ENCODE assay signal across 22 mouse cellular contexts in the genomic region with DNA sequence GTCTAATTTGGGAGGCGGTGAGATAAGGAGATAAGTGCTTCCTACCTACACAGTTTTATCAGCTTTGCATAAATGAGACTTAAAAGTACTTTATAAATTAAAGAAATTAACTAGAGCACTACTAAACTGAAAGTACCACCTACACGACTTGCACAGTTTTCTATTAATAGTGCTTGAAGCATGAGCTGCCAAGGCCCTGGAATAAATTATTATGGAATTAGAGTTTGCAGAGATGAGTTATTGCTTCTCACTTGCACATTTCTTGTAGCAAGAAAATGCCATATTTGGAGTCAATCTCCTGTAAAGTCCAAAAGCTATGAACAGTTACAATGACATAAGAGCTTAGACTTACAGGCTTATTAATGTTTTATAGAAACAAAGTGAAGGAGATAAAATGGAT.
DNase-seq lines count a peak whose midpoint lies in the region; ATAC-seq and TF ChIP-seq lines count a peak whose summit lies in the region.
"Had no signal": no experiment of that assay in that cellular context is flagged by ENCODE, and none has a peak within 500 bp of the region (broad histone marks: within the 10 kb centered on the region; RNA-seq: fewer than 3 reads in every experiment).

No protein-coding gene starts in this region.

- WGBS in forebrain, postnatal 0 days = 81% methylated on average over 2 of the region's 2 CpGs
- 89% methylated on average over 2 of the region's 2 CpGs for WGBS in forebrain, embryonic 11.5 days

- H3K36me3 ChIP-seq in forebrain, postnatal 0 days (ENCODE audit: insufficient read depth) = no peaks in the 10 kb centered on the region
- no peaks in the 10 kb centered on the region for H3K36me3 ChIP-seq in forebrain, embryonic 11.5 days (ENCODE audit: control insufficient read depth, insufficient read depth, low read length)
- H3K36me3 ChIP-seq: embryonic facial prominence, embryonic 10.5 days; G1E; heart, embryonic 13.5 days; hindbrain, embryonic 15.5 days had no signal

- H3K4me1 ChIP-seq in forebrain, postnatal 0 days (ENCODE audit: insufficient read depth) = no peaks in the 10 kb centered on the region
- no peaks in the 10 kb centered on the region for H3K4me1 ChIP-seq in forebrain, embryonic 11.5 days (replicated peaks; ENCODE audit: control insufficient read depth, insufficient read depth, low read length)
- H3K4me1 ChIP-seq: embryonic facial prominence, embryonic 10.5 days; heart, embryonic 13.5 days; hindbrain, embryonic 15.5 days had no signal

- no peak for TF ChIP-seq CTCF in forebrain, postnatal 0 days (IDR thresholded peaks at IDR 0.05; ENCODE audit: low read depth)

- peak; percentile 1 for DNase-seq in forebrain, postnatal 0 days
- DNase-seq in forebrain, embryonic 11.5 days (ENCODE audit: low spot score) = no peak
- peak; percentile 13 to 57 for DNase-seq in layer of hippocampus, adult 18-20 months (ENCODE audit: low spot score in 2 of 2)
- DNase-seq in layer of hippocampus, postnatal 10 days (ENCODE audit: low spot score in 2 of 2) = no peak
- peak; percentile 22 to 56 for DNase-seq in left cerebral cortex, postnatal 25 days (ENCODE audit: low spot score in 2 of 2)
- no peak for DNase-seq in left cerebral cortex, postnatal 36 days (ENCODE audit: low spot score in 2 of 2)
- DNase-seq in brain, adult 2 months (ENCODE audit: low read depth, low spot score) = peak; percentile 67
- DNase-seq in cerebellum, adult 11 months = no peak
- DNase-seq: adrenal gland, adult 8-10 months; B cell, adult 2 months; cerebellum, adult 18-20 months; cerebellum, adult 9-11 months; cerebellum, postnatal 36 days; gastrocnemius, postnatal 36 days; heart, adult 11 months; heart, postnatal 36 days had no signal

- H3K9me3 ChIP-seq in forebrain, postnatal 0 days (ENCODE audit: low read length) = no peaks in the 10 kb centered on the region
- H3K9me3 ChIP-seq in forebrain, embryonic 11.5 days (ENCODE audit: control insufficient read depth, low read length) = no peaks in the 10 kb centered on the region
- H3K9me3 ChIP-seq: embryonic facial prominence, embryonic 10.5 days; G1E; heart, embryonic 13.5 days; hindbrain, embryonic 15.5 days had no signal

- intact Hi-C loops in left cerebral cortex, postnatal 25 days (cut with DNase I) = no loop called here
- intact Hi-C loops in left cerebral cortex, postnatal 36 days (cut with DNase I) = no loop called here

- no peak overlapping the region for H3K9ac ChIP-seq in forebrain, postnatal 0 days
- no peak overlapping the region for H3K9ac ChIP-seq in forebrain, embryonic 11.5 days (ENCODE audit: low read length)
- H3K9ac ChIP-seq: heart, embryonic 13.5 days; hindbrain, embryonic 15.5 days had no signal

- no peak overlapping the region for H3K4me3 ChIP-seq in forebrain, postnatal 0 days (ENCODE audit: low read depth, low read length)
- no peak overlapping the region for H3K4me3 ChIP-seq in forebrain, embryonic 11.5 days (ENCODE audit: low read depth, low read length)
- H3K4me3 ChIP-seq: embryonic facial prominence, embryonic 10.5 days; heart, embryonic 13.5 days; hindbrain, embryonic 15.5 days had no signal

- no peak for ATAC-seq in forebrain, postnatal 0 days
- ATAC-seq in forebrain, embryonic 11.5 days (replicated peaks; ENCODE audit: low FRiP score) = no peak
- ATAC-seq: CD4-positive, CD25-positive, alpha-beta regulatory T cell, adult 4 months; forebrain, embryonic 14.5 days had no signal

- H3K4me2 ChIP-seq in forebrain, postnatal 0 days (ENCODE audit: low read depth) = no peak overlapping the region
- H3K4me2 ChIP-seq in forebrain, embryonic 11.5 days (ENCODE audit: low read depth, low read length, severe bottlenecking) = no peak overlapping the region
- H3K4me2 ChIP-seq: heart, embryonic 13.5 days; hindbrain, embryonic 15.5 days had no signal

- no peaks in the 10 kb centered on the region for H3K27me3 ChIP-seq in forebrain, postnatal 0 days (ENCODE audit: insufficient read depth, low read length)
- H3K27me3 ChIP-seq in forebrain, embryonic 11.5 days (ENCODE audit: control insufficient read depth, insufficient read depth, low read length) = no peaks in the 10 kb centered on the region
- H3K27me3 ChIP-seq: heart, embryonic 13.5 days; hindbrain, embryonic 15.5 days had no signal

- no peak overlapping the region for H3K27ac ChIP-seq in forebrain, postnatal 0 days (ENCODE audit: low read depth, low read length)
- no peak overlapping the region for H3K27ac ChIP-seq in forebrain, embryonic 11.5 days (ENCODE audit: low read depth, low read length)
- H3K27ac ChIP-seq: embryonic facial prominence, embryonic 10.5 days; heart, embryonic 13.5 days; hindbrain, embryonic 15.5 days had no signal

Comparison
In these comparisons a context has a peak if more than half of its experiments do, and no peak if none do; other contexts are left out.
1. DNase-seq: peak in forebrain, postnatal 0 days (single experiment), layer of hippocampus, adult 18-20 months (2 of 2), left cerebral cortex, postnatal 25 days (2 of 2) and brain, adult 2 months (single experiment); none in forebrain, embryonic 11.5 days (single experiment), layer of hippocampus, postnatal 10 days (0 of 2), left cerebral cortex, postnatal 36 days (0 of 2) and cerebellum, adult 11 months (single experiment).